Mouse (Mus musculus): Measurements from ENCODE around the gene Lrrc8b.

- no peak for TF ChIP-seq CTCF (IDR thresholded peaks at IDR 0.05; ENCODE audit: borderline replicate concordance, extremely low read depth, insufficient read depth, insufficient read length)
- no peak for TF ChIP-seq POLR2A (IDR thresholded peaks at IDR 0.05; ENCODE audit: borderline replicate concordance, extremely low read depth, insufficient read depth, insufficient read length, poor library complexity, severe bottlenecking)
These were observed 51.7 kb downstream of the Lrrc8b start for GRCm38 (mm10) chr5:105467271-105467670.
